Mouse (Mus musculus): ENCODE results near the gene Slc9a9.

DNA sequence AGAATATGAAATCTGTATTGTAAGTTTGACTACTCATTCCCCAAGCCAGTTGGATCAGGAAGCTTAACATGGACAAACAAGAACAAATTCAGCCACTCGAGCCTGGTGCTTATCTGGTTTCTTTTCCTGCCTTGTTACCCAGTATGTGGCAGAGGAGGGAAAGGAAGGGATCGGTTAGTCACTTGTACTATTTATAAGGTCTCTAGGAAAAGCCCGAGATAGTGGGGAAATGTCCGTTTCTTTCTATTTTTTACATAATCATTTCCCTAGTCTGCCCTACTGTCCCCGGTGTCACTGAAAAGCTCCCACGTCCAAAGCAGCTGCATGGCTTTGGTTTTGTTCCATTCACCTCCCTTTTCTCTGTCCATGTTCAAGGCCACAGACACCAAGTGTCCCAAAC, 24.1 kb upstream of the Slc9a9 start:
- no peak for TF ChIP-seq POLR2A (IDR thresholded peaks at IDR 0.05; ENCODE audit: borderline replicate concordance, insufficient read depth, low read length)
- no peak for TF ChIP-seq CTCF (IDR thresholded peaks at IDR 0.05; ENCODE audit: borderline replicate concordance, insufficient read depth, low read depth, low read length)

Data from cerebellum, adult 2 months (tissue).